Mouse (Mus musculus) erythroblast, embryonic 14.5 days (primary cell): ENCODE results near the gene Farp1.

ENCODE experiments used
- GATA1 ChIP-seq: IDR thresholded peaks from 2 replicates; pipeline ENCODE4 v1.6.1; 2012; ENCODE audit warnings: low read length, inconsistent platforms, mixed read lengths
- TAL1 ChIP-seq: IDR thresholded peaks from 3 replicates; pipeline ENCODE4 v1.6.1; 2012; ENCODE audit warnings: low read length, inconsistent platforms, mixed read lengths

DNA sequence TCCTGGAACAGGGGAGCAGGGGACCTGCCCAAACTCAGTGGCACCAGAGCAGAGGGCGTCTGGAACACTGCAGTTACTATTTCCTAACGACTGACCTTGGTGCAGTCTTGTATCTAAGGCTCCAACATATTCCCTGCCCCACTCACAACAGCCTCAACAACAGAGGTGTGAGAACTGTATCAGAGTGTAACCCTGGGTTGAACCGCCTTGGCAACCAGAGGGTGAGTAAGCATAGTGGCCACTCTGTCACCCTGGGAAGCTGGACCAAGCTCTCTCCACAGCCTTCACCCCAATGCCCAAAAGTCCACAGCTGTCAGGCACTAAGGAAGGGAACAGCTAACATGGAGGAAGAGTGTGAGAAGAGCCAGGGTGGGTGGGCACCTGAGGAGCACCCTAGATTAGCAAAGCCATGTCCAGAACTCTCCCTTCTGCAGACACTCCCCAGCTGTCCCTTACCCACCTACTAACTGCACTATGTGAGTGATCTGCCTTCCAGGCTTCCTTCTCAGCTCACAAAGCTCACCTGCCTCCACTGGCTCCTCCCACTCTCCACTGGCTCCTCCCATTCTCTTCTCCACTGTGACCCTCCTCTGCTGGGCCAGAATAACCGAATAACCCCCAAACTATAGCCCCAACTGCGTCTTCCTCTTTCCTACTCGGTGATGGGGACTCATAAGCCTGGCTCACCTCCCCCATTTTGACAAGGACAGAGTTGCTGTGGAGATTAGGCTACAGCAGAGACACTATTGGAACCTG, 275.5 kb downstream of the Farp1 start:
- no peak for TF ChIP-seq GATA1
- TF ChIP-seq TAL1: no peak
